Mouse (Mus musculus) CH12.LX (cell line): ENCODE measurements around the gene Neu4. TPM values are rescaled to one million over a fixed set of nuclear protein-coding genes. Genes with fewer than 3 reads are reported as not detected.
"Not testable (repeated sequence)": the region's sequence is repeated elsewhere in the genome, so short reads cannot be mapped to it uniquely, and the experiment has no call there.

Experiments
- DNase-seq: peaks from one replicate; pipeline ENCODE4 v3.0.0-alpha.2; 2013; ENCODE audit errors: extremely low read depth
- H3K27ac ChIP-seq: 2 replicates; pipeline ENCODE4 v1.5.1; 2012; ENCODE audit warnings: low read depth, mild to moderate bottlenecking, control low read depth, moderate library complexity; ENCODE audit not compliant: insufficient read depth
- H3K27me3 ChIP-seq: replicated peaks from 2 replicates; pipeline ENCODE3; 2012; ENCODE audit warnings: inconsistent platforms
- H3K36me3 ChIP-seq, 2 experiments: replicated peaks in 1 of 2; 2 replicates each; pipeline versions ENCODE3 to v1.6.1; 2012; ENCODE audit warnings: inconsistent platforms in 1 of 2, low read length in 1 of 2, mild to moderate bottlenecking in 1 of 2, mixed read lengths in 1 of 2, moderate library complexity in 1 of 2; ENCODE audit not compliant: control insufficient read depth in 1 of 2, insufficient read depth in 1 of 2
- H3K4me1 ChIP-seq, 2 experiments: 2 replicates each; pipeline ENCODE4 v1.6.1; 2012; ENCODE audit warnings: inconsistent platforms in 1 of 2, moderate library complexity in 1 of 2; ENCODE audit not compliant: insufficient read depth in 2 of 2, control insufficient read depth in 1 of 2
- H3K4me2 ChIP-seq: 2 replicates; pipeline ENCODE4 v1.6.1; 2012; ENCODE audit warnings: low read depth, mild to moderate bottlenecking, control low read depth; ENCODE audit not compliant: poor library complexity, insufficient read depth, severe bottlenecking
- H3K4me3 ChIP-seq, 3 experiments: fragments of 150-350 bp in 1 of 3; sonication (generic) in 1 of 3; replicated peaks in 1 of 3; 2 replicates each; pipeline versions ENCODE3 to v1.5.1; 2011 to 2012; ENCODE audit warnings: low read depth in 2 of 3, low read length in 2 of 3, mild to moderate bottlenecking in 2 of 3, moderate library complexity in 2 of 3, control low read depth in 1 of 3, improper control_type of control experiment in 1 of 3, inconsistent platforms in 1 of 3, mixed read lengths in 1 of 3; ENCODE audit not compliant: poor library complexity in 1 of 3
- H3K79me2 ChIP-seq: replicated peaks from 2 replicates; pipeline ENCODE4 v1.6.1; 2012; ENCODE audit warnings: mild to moderate bottlenecking, moderate library complexity; ENCODE audit not compliant: control insufficient read depth, poor library complexity, insufficient read depth, severe bottlenecking; ENCODE audit errors: extremely low read depth
- H3K9ac ChIP-seq: 2 replicates; pipeline ENCODE4 v1.6.1; 2012; ENCODE audit warnings: low read depth, mild to moderate bottlenecking, control low read depth, moderate library complexity; ENCODE audit not compliant: insufficient read depth
- H3K9me3 ChIP-seq: replicated peaks from 2 replicates; pipeline ENCODE3; 2012; ENCODE audit warnings: low read length, inconsistent platforms, mixed read lengths
- E2F4 ChIP-seq: IDR thresholded peaks from 2 replicates; pipeline ENCODE4 v1.6.1; 2011; ENCODE audit warnings: low read depth, low read length, improper control_type of control experiment; ENCODE audit not compliant: insufficient replicate concordance
- JUN ChIP-seq: IDR thresholded peaks from 2 replicates; pipeline ENCODE4 v1.6.1; 2011; ENCODE audit warnings: low read depth, mild to moderate bottlenecking, low read length, improper control_type of control experiment, moderate library complexity; ENCODE audit not compliant: insufficient read depth
- JUND ChIP-seq: conservative IDR thresholded peaks from 2 replicates; pipeline ENCODE4 v1.6.1; 2011; ENCODE audit warnings: low read depth, low read length, improper control_type of control experiment
- MAX ChIP-seq: IDR thresholded peaks from 2 replicates; pipeline ENCODE4 v1.6.1; 2011; ENCODE audit warnings: low read length, improper control_type of control experiment
- MEF2A ChIP-seq: IDR thresholded peaks from 2 replicates; pipeline ENCODE4 v1.6.1; 2014; ENCODE audit warnings: low read depth, mild to moderate bottlenecking, inconsistent platforms, low read length, improper control_type of control experiment, borderline replicate concordance
- MXI1 ChIP-seq: IDR thresholded peaks from 2 replicates; pipeline ENCODE4 v1.6.1; 2011; ENCODE audit warnings: mild to moderate bottlenecking, low read depth, low read length, improper control_type of control experiment
- NELFE ChIP-seq: IDR thresholded peaks from 2 replicates; pipeline ENCODE4 v1.6.1; 2011; ENCODE audit warnings: low read depth, low read length, improper control_type of control experiment
- NRF1 ChIP-seq: IDR thresholded peaks from 2 replicates; pipeline ENCODE4 v1.6.1; 2014; ENCODE audit warnings: low read depth, mild to moderate bottlenecking, inconsistent platforms, low read length, improper control_type of control experiment, moderate library complexity
- SIN3A ChIP-seq: IDR thresholded peaks from 2 replicates; pipeline ENCODE4 v1.6.1; 2012; ENCODE audit warnings: low read length, improper control_type of control experiment, inconsistent platforms
- TCF12 ChIP-seq: IDR thresholded peaks from 2 replicates; pipeline ENCODE4 v1.6.1; 2014; ENCODE audit warnings: low read depth, mild to moderate bottlenecking, inconsistent platforms, low read length, improper control_type of control experiment
- ZMIZ1 ChIP-seq: IDR thresholded peaks from 2 replicates; pipeline ENCODE4 v1.6.1; 2012; ENCODE audit warnings: low read depth, mild to moderate bottlenecking, inconsistent platforms, low read length, improper control_type of control experiment
- dilution Hi-C: fragments of 300-500 bp; cut with MboI; formaldehyde crosslinking; loops from 2 replicates; pipeline ENCODE4 v1.14.3; 2020; ENCODE audit warnings: low sequenced_read_pairs; ENCODE audit not compliant: extremely low pct_unique_long_range_greater_than_20kb, extremely low pct_ligation_motif_present
- in situ Hi-C: fragments of 300-500 bp; cut with MboI; formaldehyde crosslinking; loops from 3 replicates; pipeline ENCODE4 v1.14.3; 2019; ENCODE audit warnings: low sequenced_read_pairs, low pct_ligation_motif_present, low pct_unique_long_range_greater_than_20kb, mixed read lengths
- polyA plus RNA-seq: library from polyadenylated mRNA; unstranded; fragments of >175 nt; gene quantifications from 2 replicates; pipeline ENCODE4 v1.2.1, GENCODE M21; 2012; ENCODE audit warnings: low read depth; ENCODE audit not compliant: insufficient read length
- total RNA-seq, 2 experiments: library from RNA; depleted of rRNA; stranded (reverse); fragments of 300-350 nt in 1 of 2; fragments of >200 nt in 1 of 2; gene quantifications; 2 replicates each; pipeline ENCODE4 v1.2.3; 2012 to 2014

The Neu4 gene
- total and polyA plus RNA-seq, 3 experiments = not detected

- DNase-seq = no peak
- Histone ChIP-seq H3K79me2 (no peaks in the 10 kb centered on the region), H3K4me2 (no peak overlapping the region), H3K36me3 (no peaks in the 10 kb centered on the region), H3K4me3 (no peak overlapping the region), H3K9me3 (no peaks in the 10 kb centered on the region), H3K9ac (no peak overlapping the region), H3K4me1 (peaks cover 17 to 54% of the 10 kb centered on the region in 2 experiments), H3K27me3 (no peaks in the 10 kb centered on the region), H3K27ac (no peak overlapping the region)
- TF ChIP-seq JUN = no peak
- no peak for TF ChIP-seq TCF12
- no peak for TF ChIP-seq ZMIZ1
- TF ChIP-seq JUND = no peak
- no peak for TF ChIP-seq SIN3A
- TF ChIP-seq MAX = no peak
- TF ChIP-seq NRF1 = no peak
- TF ChIP-seq MXI1 = no peak
- TF ChIP-seq MEF2A = no peak
- in situ Hi-C loops (no loop called here), dilution Hi-C loops (no loop called here)
Measured at GRCm38 (mm10) chr1:94055966-94056365, 35.7 kb downstream of the Neu4 start.

- Histone ChIP-seq H3K4me3 (no peak overlapping the region), H3K9ac (no peak overlapping the region), H3K36me3 (no peaks in the 10 kb centered on the region), H3K4me1 (peaks cover 16 to 41% of the 10 kb centered on the region in 2 experiments), H3K9me3 (no peaks in the 10 kb centered on the region), H3K4me2 (no peak overlapping the region), H3K27me3 (no peaks in the 10 kb centered on the region), H3K27ac (no peak overlapping the region), H3K79me2 (no peaks in the 10 kb centered on the region)
- DNase-seq = no peak
- dilution Hi-C loops (no loop called here), in situ Hi-C loops (no loop called here)
- TF ChIP-seq E2F4 (no peak), MAX (no peak), NELFE (no peak)
Measured at GRCm38 (mm10) chr1:94057401-94057800, 37.1 kb downstream of the Neu4 start.

- H3K4me2 ChIP-seq, H3K4me3 ChIP-seq, H3K9ac ChIP-seq, H3K9me3 ChIP-seq, in situ Hi-C loops, DNase-seq, H3K27me3 ChIP-seq, H3K79me2 ChIP-seq, dilution Hi-C loops, H3K36me3 ChIP-seq, H3K27ac ChIP-seq: not testable (repeated sequence)
- peaks cover 16 to 34% of the 10 kb centered on the region in 2 experiments for H3K4me1 ChIP-seq
Measured at GRCm38 (mm10) chr1:94058281-94058680, 38.0 kb downstream of the Neu4 start.
